Mouse (Mus musculus): Measurements from ENCODE around the gene Tph1. TPM values are rescaled to one million over a fixed set of nuclear protein-coding genes. Genes with fewer than 3 reads are reported as not detected.

Gene Tph1
- polyA plus RNA-seq, 1 experiment from 2014 or later = 0.39 TPM

- Histone ChIP-seq H3K9ac (no peak overlapping the region), H3K36me3 (peaks cover 29% of the 10 kb centered on the region), H3K4me3 (no peak overlapping the region), H3K27ac (replicated peaks) (0 out of 2 replicates have a peak overlapping the region, but pooled peaks have one; percentile 15), H3K27me3 (no peaks in the 10 kb centered on the region), H3K9me3 (no peaks in the 10 kb centered on the region), H3K4me2 (no peak overlapping the region), H3K4me1 (replicated peaks) (peaks cover 2% of the 10 kb centered on the region; the same call in 1 of the 2 replicates)
- WGBS = 66% methylated on average over 6 of the region's 6 CpGs
- no peak for ATAC-seq (ENCODE audit: low FRiP score, low read depth)
Measured at GRCm38 (mm10) chr7:46612421-46612937, 59.9 kb downstream of the Tph1 start.

GRCm38 (mm10) chr7:46611970-46612369 lies 60.4 kb downstream of the Tph1 start:
- 87% methylated on average over 9 of the region's 9 CpGs for WGBS
- peaks cover 29% of the 10 kb centered on the region for H3K36me3 ChIP-seq
- no peak for ATAC-seq (ENCODE audit: low FRiP score, low read depth)

DNA sequence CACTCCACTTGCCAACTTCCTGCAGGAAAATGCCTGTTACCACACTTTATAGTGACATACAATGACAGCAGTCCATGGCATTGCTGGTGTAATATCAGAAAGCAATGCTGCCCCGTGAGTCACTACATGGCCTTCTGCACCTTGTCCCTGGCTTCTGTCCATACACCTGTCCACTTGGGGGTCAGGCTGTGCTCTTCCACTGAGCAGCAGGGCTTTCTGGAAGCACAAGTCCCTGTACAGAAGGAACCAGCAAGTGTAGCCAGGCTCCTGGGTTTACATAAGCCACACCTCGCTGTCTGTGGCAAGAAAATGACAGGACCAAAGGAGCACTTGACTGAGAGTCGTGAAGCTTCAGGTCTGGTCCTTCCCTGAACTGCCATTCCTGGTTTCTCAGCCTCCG lies 63.0 kb downstream of the Tph1 start:
- Histone ChIP-seq H3K27me3 (no peaks in the 10 kb centered on the region), H3K36me3 (peaks cover 21% of the 10 kb centered on the region), H3K9me3 (no peaks in the 10 kb centered on the region), H3K4me2 (no peak overlapping the region), H3K4me3 (no peak overlapping the region), H3K4me1 (replicated peaks) (peaks cover 15% of the 10 kb centered on the region), H3K27ac (replicated peaks) (no peak overlapping the region), H3K9ac (no peak overlapping the region)
- WGBS = 92% methylated on average over 4 of the region's 4 CpGs
- ATAC-seq (ENCODE audit: low FRiP score, low read depth) = no peak

More at GRCm38 (mm10) chr7:46611970-46612369, 60.4 kb downstream of the Tph1 start:
- Histone ChIP-seq H3K4me2 (no peak overlapping the region), H3K9me3 (no peaks in the 10 kb centered on the region), H3K27me3 (no peaks in the 10 kb centered on the region), H3K4me1 (replicated peaks) (peaks cover 6% of the 10 kb centered on the region), H3K9ac (no peak overlapping the region), H3K27ac (replicated peaks) (no peak overlapping the region), H3K4me3 (no peak overlapping the region)

DNA sequence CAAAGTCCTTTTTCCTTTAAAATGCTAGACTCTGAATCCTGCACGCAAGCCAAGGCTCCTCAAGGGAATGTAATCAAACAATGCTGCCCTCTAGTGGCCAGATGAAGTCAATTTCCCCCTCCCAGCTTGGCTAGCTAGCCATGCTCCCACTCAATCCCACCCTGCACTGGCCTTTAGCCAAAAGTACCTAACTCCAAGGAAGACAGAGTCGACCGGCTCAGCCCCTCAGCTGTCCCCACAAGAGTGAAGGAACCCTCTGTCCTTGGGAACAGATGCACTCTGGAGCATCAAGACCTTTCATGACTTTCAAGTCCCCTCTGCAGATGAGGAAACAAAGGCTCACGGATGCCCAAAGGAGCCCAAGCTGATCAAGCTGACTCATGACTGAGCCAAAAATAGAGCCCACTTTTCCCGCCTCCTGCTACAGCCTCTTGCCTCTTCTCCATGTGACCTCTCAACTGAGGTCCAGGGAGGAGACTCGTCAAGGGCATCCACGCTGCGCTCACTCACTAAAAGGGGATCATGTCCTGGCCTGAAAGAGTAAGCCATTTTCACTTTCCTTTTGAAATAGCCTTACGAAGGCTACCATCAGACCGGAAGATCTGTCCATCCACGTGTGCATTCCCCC lies 64.8 kb downstream of the Tph1 start:
- 57% methylated on average over 11 of the region's 11 CpGs for WGBS
- no peak overlapping the region for H3K4me3 ChIP-seq
- H3K4me2 ChIP-seq = no peak overlapping the region
- ATAC-seq (ENCODE audit: low FRiP score, low read depth) = peak; percentile 54
- no peak overlapping the region for H3K9ac ChIP-seq
- H3K36me3 ChIP-seq = peaks cover 11% of the 10 kb centered on the region
- peaks cover 22% of the 10 kb centered on the region for H3K4me1 ChIP-seq (replicated peaks)
- no peaks in the 10 kb centered on the region for H3K27me3 ChIP-seq
- H3K27ac ChIP-seq (replicated peaks) = peak overlapping the region; percentile 30
- no peaks in the 10 kb centered on the region for H3K9me3 ChIP-seq

DNA sequence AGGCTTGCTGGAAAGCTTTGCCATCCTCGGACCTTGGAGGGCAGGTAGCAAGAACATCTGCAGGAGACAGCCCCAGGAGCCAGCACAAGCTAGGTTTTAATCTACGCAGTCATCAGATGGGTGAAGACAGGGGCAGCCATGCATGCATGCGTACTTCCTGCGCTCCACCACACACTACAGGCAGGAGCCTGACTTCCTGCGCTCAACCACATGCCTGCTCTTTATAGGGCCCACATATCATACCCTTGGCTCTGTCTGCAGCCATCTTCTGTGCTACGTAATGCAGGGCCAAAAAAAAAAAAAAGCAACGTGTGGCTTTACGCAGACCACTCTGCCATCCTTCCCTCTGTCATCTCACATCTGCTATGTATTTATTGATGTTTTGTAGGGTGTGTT lies 65.3 kb downstream of the Tph1 start:
- Histone ChIP-seq H3K4me3 (no peak overlapping the region), H3K27ac (replicated peaks) (peak overlapping the region; percentile 30; the same call in 1 of the 2 replicates)
- WGBS = 57% methylated on average over 8 of the region's 8 CpGs

DNA sequence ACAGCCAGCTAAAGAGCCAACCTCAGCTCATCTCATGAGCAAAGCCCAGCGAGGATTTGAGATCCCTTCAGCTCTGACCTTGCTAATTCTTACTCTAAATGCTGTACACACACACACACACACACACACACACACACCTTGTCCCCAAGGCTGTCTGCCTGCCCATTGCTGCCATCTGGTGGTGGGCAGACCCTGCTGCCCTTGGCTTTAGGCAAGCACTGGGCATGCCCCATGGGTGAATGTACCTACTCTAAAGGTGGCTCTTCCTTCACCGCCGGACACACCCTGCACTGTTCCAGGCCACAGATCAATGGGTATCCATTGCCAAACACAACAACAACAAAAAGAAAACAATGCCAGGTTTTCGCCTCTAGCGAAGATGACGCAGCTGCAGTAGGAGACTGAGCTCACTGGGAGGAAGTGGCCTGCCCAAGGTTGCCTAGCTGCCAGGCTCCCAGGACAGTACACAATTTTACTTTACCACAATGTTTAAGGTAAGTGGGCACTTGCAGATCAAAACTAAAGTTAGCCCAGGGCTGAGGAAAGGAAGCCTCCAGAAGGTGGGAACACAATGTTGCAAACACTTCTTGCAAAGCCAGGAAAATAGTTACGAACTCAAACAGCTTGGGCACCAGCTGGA lies 65.8 kb downstream of the Tph1 start:
- WGBS = 84% methylated on average over 7 of the region's 7 CpGs
- Histone ChIP-seq H3K27ac (replicated peaks) (0 out of 2 replicates have a peak overlapping the region, but pooled peaks have one; percentile 30), H3K4me3 (no peak overlapping the region), H3K9me3 (no peaks in the 10 kb centered on the region), H3K9ac (no peak overlapping the region), H3K4me1 (replicated peaks) (peaks cover 33% of the 10 kb centered on the region), H3K27me3 (no peaks in the 10 kb centered on the region), H3K36me3 (peaks cover 6% of the 10 kb centered on the region; the same call in 1 of the 2 replicates), H3K4me2 (no peak overlapping the region)
- ATAC-seq (ENCODE audit: low FRiP score, low read depth) = peak; percentile 53; the same call in 1 of the 2 replicates

More for the DNA sequence above, 65.3 kb downstream of the Tph1 start:
- peaks cover 27% of the 10 kb centered on the region for H3K4me1 ChIP-seq (replicated peaks)
- ATAC-seq (ENCODE audit: low FRiP score, low read depth) = peak; percentile 39; the same call in 1 of the 2 replicates
- H3K27me3 ChIP-seq = no peaks in the 10 kb centered on the region
- no peaks in the 10 kb centered on the region for H3K9me3 ChIP-seq
- H3K9ac ChIP-seq = no peak overlapping the region
- no peak overlapping the region for H3K4me2 ChIP-seq
- peaks cover 6% of the 10 kb centered on the region; the same call in 1 of the 2 replicates for H3K36me3 ChIP-seq

GRCm38 (mm10) chr7:46603051-46603450 lies 69.3 kb downstream of the Tph1 start:
- H3K27me3 ChIP-seq = no peaks in the 10 kb centered on the region
- H3K9ac ChIP-seq = no peak overlapping the region
- H3K4me3 ChIP-seq = no peak overlapping the region
- no peaks in the 10 kb centered on the region for H3K36me3 ChIP-seq
- 62% methylated on average over 7 of the region's 7 CpGs for WGBS
- no peaks in the 10 kb centered on the region for H3K9me3 ChIP-seq
- no peak overlapping the region for H3K4me2 ChIP-seq
- H3K27ac ChIP-seq (replicated peaks) = 0 out of 2 replicates have a peak overlapping the region, but pooled peaks have one; percentile 7
- peaks cover 41% of the 10 kb centered on the region for H3K4me1 ChIP-seq (replicated peaks)
- no peak for ATAC-seq (ENCODE audit: low FRiP score, low read depth)

GRCm38 (mm10) chr7:46602079-46602478 lies 70.3 kb downstream of the Tph1 start:
- ATAC-seq (ENCODE audit: low FRiP score, low read depth) = peak; percentile 75
- no peak overlapping the region for H3K4me2 ChIP-seq
- no peak overlapping the region for H3K9ac ChIP-seq
- H3K27ac ChIP-seq (replicated peaks) = peak overlapping the region; percentile 50; the same call in 1 of the 2 replicates
- H3K9me3 ChIP-seq = no peaks in the 10 kb centered on the region
- H3K4me3 ChIP-seq = no peak overlapping the region
- H3K27me3 ChIP-seq = no peaks in the 10 kb centered on the region
- WGBS = 29% methylated on average over 4 of the region's 4 CpGs
- H3K4me1 ChIP-seq (replicated peaks) = peaks cover 36% of the 10 kb centered on the region
- H3K36me3 ChIP-seq = no peaks in the 10 kb centered on the region

GRCm38 (mm10) chr7:46601097-46601496 lies 71.2 kb downstream of the Tph1 start:
- no peak for ATAC-seq (ENCODE audit: low FRiP score, low read depth)
- Histone ChIP-seq H3K27ac (replicated peaks) (peak overlapping the region; percentile 50), H3K4me1 (replicated peaks) (peaks cover 26% of the 10 kb centered on the region), H3K9me3 (no peaks in the 10 kb centered on the region), H3K36me3 (no peaks in the 10 kb centered on the region), H3K27me3 (no peaks in the 10 kb centered on the region), H3K4me3 (no peak overlapping the region), H3K9ac (no peak overlapping the region), H3K4me2 (no peak overlapping the region)
- 54% methylated on average over 5 of the region's 5 CpGs for WGBS

DNA sequence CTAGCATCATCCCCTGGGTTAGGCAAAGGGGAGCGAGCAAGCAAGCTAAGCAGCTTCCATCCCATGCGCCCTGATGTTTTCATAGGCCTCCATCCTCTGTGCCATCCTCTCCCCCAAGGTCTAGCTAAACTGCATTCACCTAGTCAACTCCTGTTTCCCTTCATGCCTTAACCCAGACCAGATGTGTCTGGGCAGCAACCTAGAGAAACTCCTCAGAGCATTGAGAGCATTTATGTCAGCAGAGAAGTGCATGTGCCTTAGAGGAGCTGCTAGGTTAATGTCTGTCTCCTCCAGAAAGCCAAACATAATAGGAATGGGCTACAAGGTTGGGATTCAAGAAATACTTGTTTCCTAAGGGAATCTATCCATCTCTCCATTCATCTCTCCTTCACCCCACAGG lies 75.3 kb downstream of the Tph1 start:
- ATAC-seq (ENCODE audit: low FRiP score, low read depth) = no peak
- 98% methylated on average over 2 of the region's 2 CpGs for WGBS
- no peaks in the 10 kb centered on the region for H3K27me3 ChIP-seq
- H3K4me1 ChIP-seq (replicated peaks) = peaks cover 14% of the 10 kb centered on the region
- no peaks in the 10 kb centered on the region for H3K36me3 ChIP-seq
- H3K4me3 ChIP-seq = no peak overlapping the region
- no peaks in the 10 kb centered on the region for H3K9me3 ChIP-seq
- H3K9ac ChIP-seq = no peak overlapping the region
- no peak overlapping the region for H3K27ac ChIP-seq (replicated peaks)
- H3K4me2 ChIP-seq = no peak overlapping the region
